Mouse (Mus musculus) left cerebral cortex, postnatal 36 days (tissue): ENCODE results near the gene Slc7a15. TPM values are rescaled to one million over a fixed set of nuclear protein-coding genes. Genes with fewer than 3 reads are reported as not detected.
"Not testable (repeated sequence)": the region's sequence is repeated elsewhere in the genome, so short reads cannot be mapped to it uniquely, and the experiment has no call there.

Source experiments
- DNase-seq, 2 experiments: peaks; one replicate each; pipeline ENCODE4 v3.0.0; 2021 to 2022; ENCODE audit warnings: low spot score in 2 of 2, mixed read lengths in 1 of 2
- intact Hi-C: fragments of 180-260 bp; cut with DNase I; formaldehyde crosslinking; loops from one replicate; pipeline ENCODE4 v1.15.1; 2025
- total RNA-seq, 2 experiments: library from RNA; stranded (reverse); gene quantifications; 2 replicates each; pipeline ENCODE4 v1.2.3; 2021

Slc7a15 gene
- not detected for total RNA-seq

GRCm38 (mm10) chr12:8598966-8599365 is at the start of gene Slc7a15:
Gene Slc7a15, minus strand, starts transcription at chr12:8599066.
- intact Hi-C loops, DNase-seq: not testable (repeated sequence)

GRCm38 (mm10) chr12:8648211-8648610 is 49.3 kb upstream of the Slc7a15 start:
- intact Hi-C loops, DNase-seq: not testable (repeated sequence)

- intact Hi-C loops: loop anchor here (1.0 kb wide), 1 partner anchor 33 kb away; the partner anchor contains the start of gene Pum2
- DNase-seq: no peak
These were observed 42.5 kb upstream of the Slc7a15 start for GRCm38 (mm10) chr12:8641425-8641735.

- peak; percentile 99 to 100 for DNase-seq
- intact Hi-C loops: loop anchor here (1.0 kb wide), 1 partner anchor 33 kb away; the partner anchor contains the start of gene Pum2
These were observed 42.0 kb upstream of the Slc7a15 start for GRCm38 (mm10) chr12:8640711-8641424.

- DNase-seq, intact Hi-C loops: not testable (repeated sequence)
These were observed 41.3 kb upstream of the Slc7a15 start for GRCm38 (mm10) chr12:8640186-8640585.

GRCm38 (mm10) chr12:8638411-8639087 is 39.7 kb upstream of the Slc7a15 start:
- peak; percentile 66 to 68 for DNase-seq
- intact Hi-C loops: not testable (repeated sequence)

GRCm38 (mm10) chr12:8636945-8637344 is 38.1 kb upstream of the Slc7a15 start:
- DNase-seq: no peak
- intact Hi-C loops: no loop called here

GRCm38 (mm10) chr12:8635546-8635945 is 36.7 kb upstream of the Slc7a15 start:
- intact Hi-C loops: no loop called here
- no peak for DNase-seq

GRCm38 (mm10) chr12:8634306-8634705 is 35.4 kb upstream of the Slc7a15 start:
- intact Hi-C loops: no loop called here
- DNase-seq: no peak

- intact Hi-C loops: no loop called here
- no peak for DNase-seq
These were observed 34.0 kb upstream of the Slc7a15 start for GRCm38 (mm10) chr12:8632737-8633365.

- DNase-seq: no peak
- intact Hi-C loops: no loop called here
These were observed 32.8 kb upstream of the Slc7a15 start for GRCm38 (mm10) chr12:8631691-8632090.

GRCm38 (mm10) chr12:8629537-8629936 is 30.7 kb upstream of the Slc7a15 start:
- no peak for DNase-seq
- intact Hi-C loops: no loop called here

- no peak for DNase-seq
- intact Hi-C loops: no loop called here
These were observed 21.8 kb upstream of the Slc7a15 start for GRCm38 (mm10) chr12:8620678-8621018.

- DNase-seq: no peak
- intact Hi-C loops: no loop called here
These were observed 21.2 kb upstream of the Slc7a15 start for GRCm38 (mm10) chr12:8619827-8620677.

- no peak for DNase-seq
- intact Hi-C loops: no loop called here
These were observed 19.4 kb upstream of the Slc7a15 start for GRCm38 (mm10) chr12:8618271-8618670.

GRCm38 (mm10) chr12:8609070-8609469 is 10.2 kb upstream of the Slc7a15 start:
- DNase-seq: no peak
- intact Hi-C loops: no loop called here

- no peak for DNase-seq
These were observed 3.3 kb downstream of the Slc7a15 start for GRCm38 (mm10) chr12:8595611-8596010.

GRCm38 (mm10) chr12:8591326-8591725 is 7.5 kb downstream of the Slc7a15 start:
- DNase-seq, intact Hi-C loops: not testable (repeated sequence)

More at GRCm38 (mm10) chr12:8595611-8596010, 3.3 kb downstream of the Slc7a15 start:
- intact Hi-C loops: no loop called here

- DNase-seq: no peak
- intact Hi-C loops: no loop called here
These were observed 25.5 kb downstream of the Slc7a15 start for GRCm38 (mm10) chr12:8573405-8573804.

- DNase-seq, intact Hi-C loops: not testable (repeated sequence)
These were observed 26.9 kb downstream of the Slc7a15 start for GRCm38 (mm10) chr12:8571903-8572341.
